Mouse (Mus musculus) brown adipose tissue, adult 24 weeks (tissue): ENCODE data around the gene Fnip1. TPM values are rescaled to one million over a fixed set of nuclear protein-coding genes. Genes with fewer than 3 reads are reported as not detected.

Experiments
- H3K27ac ChIP-seq: fragments of 200-500 bp; replicated peaks from 2 replicates; pipeline ENCODE4 v1.5.1; 2012; ENCODE audit warnings: low read depth, mild to moderate bottlenecking, low read length
- H3K4me1 ChIP-seq: fragments of 200-500 bp; 2 replicates; pipeline ENCODE4 v1.6.1; 2012; ENCODE audit warnings: low read length, mixed read lengths; ENCODE audit not compliant: control insufficient read depth, insufficient read depth, insufficient read length
- H3K4me3 ChIP-seq: fragments of 200-500 bp; 2 replicates; pipeline ENCODE4 v1.5.1; 2012; ENCODE audit warnings: low read depth, mild to moderate bottlenecking, low read length, moderate library complexity; ENCODE audit not compliant: insufficient read depth
- polyA plus RNA-seq: library from polyadenylated mRNA; stranded (reverse); fragments of >200 nt; gene quantifications from 2 replicates; pipeline ENCODE4 v1.2.4, GENCODE M21; 2012; ENCODE audit not compliant: missing spikeins, insufficient read depth, insufficient read length

Fnip1 gene
- polyA plus RNA-seq, 1 experiment, result 16.5 TPM

DNA sequence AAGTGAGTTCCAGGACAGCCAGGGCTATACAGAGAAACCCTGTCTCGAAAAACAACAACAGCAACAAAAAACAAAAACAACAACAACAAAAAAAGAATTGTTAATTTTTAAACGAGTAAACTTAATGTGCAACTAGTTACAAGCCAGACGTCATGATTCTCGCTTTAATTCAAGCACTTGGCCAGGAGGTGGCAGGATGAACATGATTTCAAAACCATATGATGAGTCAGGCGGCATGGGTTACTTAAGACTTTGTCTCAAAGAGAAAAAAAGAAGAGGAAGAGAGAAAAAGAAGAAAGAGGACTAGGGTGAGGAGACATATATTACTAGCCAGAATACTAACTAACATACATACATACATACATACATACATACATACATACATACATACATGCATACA, 124.8 kb downstream of the Fnip1 start:
- no peaks in the 10 kb centered on the region for H3K4me1 ChIP-seq
- H3K4me3 ChIP-seq, result no peak overlapping the region
- no peak overlapping the region for H3K27ac ChIP-seq

Other genes with a start within 250 kb of the Fnip1 start
- not detected in 2 replicates for gene Csf2, start 188.5 kb upstream of the Fnip1 start, polyA plus RNA-seq
- not detected in 2 replicates for gene Il3, start 170.9 kb upstream of the Fnip1 start, polyA plus RNA-seq
- gene Acsl6, start 134.4 kb upstream of the Fnip1 start, polyA plus RNA-seq, result not detected in 2 replicates
- not detected in 2 replicates for gene Meikin, start 67.5 kb upstream of the Fnip1 start, polyA plus RNA-seq
- 7.6 and 8.3 TPM in 2 replicates for gene Rapgef6, start 84.6 kb downstream of the Fnip1 start, polyA plus RNA-seq